Mouse (Mus musculus) brain, embryonic 14.5 days (tissue): Measurements from ENCODE around the gene Slc4a3.

Source experiments
- CTCF ChIP-seq: fragments of 200-500 bp; IDR thresholded peaks from 2 replicates; pipeline ENCODE4 v1.5.1; 2012; ENCODE audit warnings: inconsistent platforms, mild to moderate bottlenecking, moderate library complexity, borderline replicate concordance; ENCODE audit not compliant: insufficient read depth, insufficient read length; ENCODE audit errors: extremely low read depth
- POLR2A ChIP-seq: fragments of 200-500 bp; IDR thresholded peaks from 2 replicates; pipeline ENCODE4 v1.6.1; 2012; ENCODE audit warnings: mild to moderate bottlenecking, inconsistent platforms, borderline replicate concordance; ENCODE audit not compliant: poor library complexity, insufficient read depth, insufficient read length, severe bottlenecking; ENCODE audit errors: extremely low read depth

DNA sequence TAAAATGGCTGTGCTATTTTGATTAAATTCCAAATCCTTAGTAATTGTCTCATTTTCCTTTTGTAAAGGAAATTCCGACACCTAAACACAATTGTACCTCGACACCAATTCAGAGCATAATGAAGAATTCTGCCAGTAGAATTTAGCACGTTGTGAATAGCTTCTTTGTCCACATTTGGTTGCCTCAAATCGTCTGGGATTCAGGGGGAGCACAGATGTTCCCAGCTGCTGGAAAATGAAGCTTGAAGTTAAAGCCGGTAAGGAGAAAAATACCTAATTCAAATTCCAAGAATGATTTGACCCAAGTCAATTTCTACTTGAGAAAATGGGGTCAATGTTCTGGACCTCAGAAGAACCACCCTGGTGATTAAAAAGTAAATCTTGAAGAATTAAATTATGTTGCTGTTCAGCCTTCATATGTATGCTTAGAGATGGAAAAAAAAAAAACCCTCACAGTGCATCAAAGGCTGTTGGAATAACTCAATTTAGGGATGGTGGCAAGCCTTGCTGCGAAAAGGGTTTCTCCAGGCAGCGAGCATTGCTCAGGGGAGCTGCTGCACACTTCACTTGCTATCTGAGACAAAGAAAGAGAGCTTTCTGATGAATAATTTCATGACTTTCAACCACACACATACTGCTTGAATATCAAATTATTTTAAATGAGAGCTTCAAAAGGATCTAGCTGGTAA is 36.0 kb downstream of the Slc4a3 start:
- TF ChIP-seq POLR2A = no peak
- TF ChIP-seq CTCF = no peak
